Mouse (Mus musculus): ENCODE measurements around the gene Esr1. TPM values are rescaled to one million over a fixed set of nuclear protein-coding genes. Genes with fewer than 3 reads are reported as not detected.

Gene Esr1
- polyA plus RNA-seq (2014; fragmentation: Nextera tagmentation; extraction: Ambion mirVana): 0.04 and 0.12 TPM in 2 replicates

- Histone ChIP-seq H3K9ac (ENCODE audit: low read depth, low read length) (no peak within 1 kb of the TSS), H3K4me3 (ENCODE audit: low read depth, low read length) (no peak within 1 kb of the TSS), H3K4me2 (replicated peaks; ENCODE audit: low read depth, low read length) (no peak within 1 kb of the TSS), H3K4me1 (replicated peaks; ENCODE audit: control insufficient read depth, insufficient read depth, low read length) (no peaks in the 10 kb centered on the region), H3K27ac (ENCODE audit: low read depth, low read length) (no peak within 1 kb of the TSS), H3K9me3 (ENCODE audit: control insufficient read depth, low read length) (no peaks in the 10 kb centered on the region), H3K27me3 (ENCODE audit: control insufficient read depth, insufficient read depth, low read length) (no peaks in the 10 kb centered on the region), H3K36me3 (ENCODE audit: control insufficient read depth, insufficient read depth, low read length) (no peaks in the 10 kb centered on the region)
- no peak for ATAC-seq (ENCODE audit: low FRiP score)
- DNase-seq (ENCODE audit: low spot score): no peak
- WGBS: 56% methylated on average over 13 of the region's 13 CpGs
These were observed at the start of gene Esr1 for GRCm38 (mm10) chr10:4611386-4612155. Gene Esr1 (plus strand): TSS chr10:4611593.

GRCm38 (mm10) chr10:4565148-4565547 is 46.2 kb upstream of the Esr1 start:
- no peak for ATAC-seq (ENCODE audit: low FRiP score)
- no peak overlapping the region for H3K4me3 ChIP-seq (ENCODE audit: low read depth, low read length)
- 95% methylated on average over 1 of the region's 1 CpGs for WGBS

GRCm38 (mm10) chr10:4570778-4571177 is 40.6 kb upstream of the Esr1 start:
- H3K4me2 ChIP-seq (replicated peaks; ENCODE audit: low read depth, low read length): no peak overlapping the region
- DNase-seq (ENCODE audit: low spot score) (no peak), ATAC-seq (ENCODE audit: low FRiP score) (no peak)
- H3K4me1 ChIP-seq (replicated peaks; ENCODE audit: control insufficient read depth, insufficient read depth, low read length): no peaks in the 10 kb centered on the region
- 92% methylated on average over 4 of the region's 4 CpGs for WGBS
- no peak overlapping the region for H3K27ac ChIP-seq (ENCODE audit: low read depth, low read length)
- no peaks in the 10 kb centered on the region for H3K27me3 ChIP-seq (ENCODE audit: control insufficient read depth, insufficient read depth, low read length)
- no peaks in the 10 kb centered on the region for H3K36me3 ChIP-seq (ENCODE audit: control insufficient read depth, insufficient read depth, low read length)
- no peak overlapping the region for H3K9ac ChIP-seq (ENCODE audit: low read depth, low read length)
- H3K4me3 ChIP-seq (ENCODE audit: low read depth, low read length): no peak overlapping the region
- H3K9me3 ChIP-seq (ENCODE audit: control insufficient read depth, low read length): no peaks in the 10 kb centered on the region

More at GRCm38 (mm10) chr10:4565148-4565547, 46.2 kb upstream of the Esr1 start:
- Histone ChIP-seq H3K4me2 (replicated peaks; ENCODE audit: low read depth, low read length) (no peak overlapping the region), H3K4me1 (replicated peaks; ENCODE audit: control insufficient read depth, insufficient read depth, low read length) (no peaks in the 10 kb centered on the region), H3K27ac (ENCODE audit: low read depth, low read length) (no peak overlapping the region), H3K27me3 (ENCODE audit: control insufficient read depth, insufficient read depth, low read length) (no peaks in the 10 kb centered on the region), H3K9ac (ENCODE audit: low read depth, low read length) (no peak overlapping the region), H3K36me3 (ENCODE audit: control insufficient read depth, insufficient read depth, low read length) (no peaks in the 10 kb centered on the region), H3K9me3 (ENCODE audit: control insufficient read depth, low read length) (no peaks in the 10 kb centered on the region)
- DNase-seq (ENCODE audit: low spot score): no peak

GRCm38 (mm10) chr10:4571304-4571703 is 40.1 kb upstream of the Esr1 start:
- H3K4me1 ChIP-seq (replicated peaks; ENCODE audit: control insufficient read depth, insufficient read depth, low read length): no peaks in the 10 kb centered on the region
- WGBS: 73% methylated on average over 4 of the region's 4 CpGs
- H3K9me3 ChIP-seq (ENCODE audit: control insufficient read depth, low read length): no peaks in the 10 kb centered on the region
- H3K36me3 ChIP-seq (ENCODE audit: control insufficient read depth, insufficient read depth, low read length): no peaks in the 10 kb centered on the region
- no peak overlapping the region for H3K4me2 ChIP-seq (replicated peaks; ENCODE audit: low read depth, low read length)
- H3K27ac ChIP-seq (ENCODE audit: low read depth, low read length): no peak overlapping the region
- DNase-seq (ENCODE audit: low spot score) (no peak), ATAC-seq (ENCODE audit: low FRiP score) (no peak)
- no peak overlapping the region for H3K9ac ChIP-seq (ENCODE audit: low read depth, low read length)
- no peak overlapping the region for H3K4me3 ChIP-seq (ENCODE audit: low read depth, low read length)
- no peaks in the 10 kb centered on the region for H3K27me3 ChIP-seq (ENCODE audit: control insufficient read depth, insufficient read depth, low read length)

GRCm38 (mm10) chr10:4581905-4582304 is 29.5 kb upstream of the Esr1 start:
- WGBS: 81% methylated on average over 5 of the region's 5 CpGs
- H3K27ac ChIP-seq (ENCODE audit: low read depth, low read length): no peak overlapping the region
- H3K9ac ChIP-seq (ENCODE audit: low read depth, low read length): no peak overlapping the region
- no peaks in the 10 kb centered on the region for H3K27me3 ChIP-seq (ENCODE audit: control insufficient read depth, insufficient read depth, low read length)
- no peaks in the 10 kb centered on the region for H3K9me3 ChIP-seq (ENCODE audit: control insufficient read depth, low read length)
- no peaks in the 10 kb centered on the region for H3K4me1 ChIP-seq (replicated peaks; ENCODE audit: control insufficient read depth, insufficient read depth, low read length)
- H3K4me2 ChIP-seq (replicated peaks; ENCODE audit: low read depth, low read length): no peak overlapping the region
- H3K4me3 ChIP-seq (ENCODE audit: low read depth, low read length): no peak overlapping the region
- H3K36me3 ChIP-seq (ENCODE audit: control insufficient read depth, insufficient read depth, low read length): no peaks in the 10 kb centered on the region
- DNase-seq (ENCODE audit: low spot score): peak; percentile 55
- peak; percentile 72 for ATAC-seq (ENCODE audit: low FRiP score)

GRCm38 (mm10) chr10:4586691-4587090 is 24.7 kb upstream of the Esr1 start:
- Histone ChIP-seq H3K9ac (ENCODE audit: low read depth, low read length) (no peak overlapping the region), H3K9me3 (ENCODE audit: control insufficient read depth, low read length) (no peaks in the 10 kb centered on the region), H3K4me2 (replicated peaks; ENCODE audit: low read depth, low read length) (no peak overlapping the region), H3K4me3 (ENCODE audit: low read depth, low read length) (no peak overlapping the region), H3K27ac (ENCODE audit: low read depth, low read length) (no peak overlapping the region), H3K4me1 (replicated peaks; ENCODE audit: control insufficient read depth, insufficient read depth, low read length) (no peaks in the 10 kb centered on the region), H3K36me3 (ENCODE audit: control insufficient read depth, insufficient read depth, low read length) (no peaks in the 10 kb centered on the region), H3K27me3 (ENCODE audit: control insufficient read depth, insufficient read depth, low read length) (no peaks in the 10 kb centered on the region)
- DNase-seq (ENCODE audit: low spot score): no peak
- no peak for ATAC-seq (ENCODE audit: low FRiP score)
- WGBS: 82% methylated on average over 6 of the region's 6 CpGs

- Histone ChIP-seq H3K27ac (ENCODE audit: low read depth, low read length) (no peak overlapping the region), H3K4me3 (ENCODE audit: low read depth, low read length) (no peak overlapping the region), H3K4me1 (replicated peaks; ENCODE audit: control insufficient read depth, insufficient read depth, low read length) (no peaks in the 10 kb centered on the region), H3K27me3 (ENCODE audit: control insufficient read depth, insufficient read depth, low read length) (no peaks in the 10 kb centered on the region), H3K9ac (ENCODE audit: low read depth, low read length) (no peak overlapping the region), H3K4me2 (replicated peaks; ENCODE audit: low read depth, low read length) (no peak overlapping the region), H3K36me3 (ENCODE audit: control insufficient read depth, insufficient read depth, low read length) (no peaks in the 10 kb centered on the region), H3K9me3 (ENCODE audit: control insufficient read depth, low read length) (no peaks in the 10 kb centered on the region)
- ATAC-seq (ENCODE audit: low FRiP score): no peak
- 80% methylated on average over 4 of the region's 4 CpGs for WGBS
- no peak for DNase-seq (ENCODE audit: low spot score)
These were observed 21.8 kb upstream of the Esr1 start for GRCm38 (mm10) chr10:4589576-4589975.

- no peaks in the 10 kb centered on the region for H3K4me1 ChIP-seq (replicated peaks; ENCODE audit: control insufficient read depth, insufficient read depth, low read length)
- WGBS: 88% methylated on average over 8 of the region's 8 CpGs
These were observed 20.4 kb upstream of the Esr1 start for GRCm38 (mm10) chr10:4590956-4591355.

GRCm38 (mm10) chr10:4593828-4594227 is 17.6 kb upstream of the Esr1 start:
- Histone ChIP-seq H3K27me3 (ENCODE audit: control insufficient read depth, insufficient read depth, low read length) (no peaks in the 10 kb centered on the region), H3K4me2 (replicated peaks; ENCODE audit: low read depth, low read length) (no peak overlapping the region), H3K9ac (ENCODE audit: low read depth, low read length) (no peak overlapping the region), H3K4me1 (replicated peaks; ENCODE audit: control insufficient read depth, insufficient read depth, low read length) (no peaks in the 10 kb centered on the region), H3K4me3 (ENCODE audit: low read depth, low read length) (no peak overlapping the region), H3K9me3 (ENCODE audit: control insufficient read depth, low read length) (no peaks in the 10 kb centered on the region), H3K36me3 (ENCODE audit: control insufficient read depth, insufficient read depth, low read length) (no peaks in the 10 kb centered on the region), H3K27ac (ENCODE audit: low read depth, low read length) (no peak overlapping the region)
- DNase-seq (ENCODE audit: low spot score): peak; percentile 25
- ATAC-seq (ENCODE audit: low FRiP score): no peak
- WGBS: 72% methylated on average over 4 of the region's 4 CpGs

More at GRCm38 (mm10) chr10:4590956-4591355, 20.4 kb upstream of the Esr1 start:
- Histone ChIP-seq H3K4me2 (replicated peaks; ENCODE audit: low read depth, low read length) (no peak overlapping the region), H3K4me3 (ENCODE audit: low read depth, low read length) (no peak overlapping the region), H3K27me3 (ENCODE audit: control insufficient read depth, insufficient read depth, low read length) (no peaks in the 10 kb centered on the region), H3K27ac (ENCODE audit: low read depth, low read length) (no peak overlapping the region), H3K36me3 (ENCODE audit: control insufficient read depth, insufficient read depth, low read length) (no peaks in the 10 kb centered on the region), H3K9ac (ENCODE audit: low read depth, low read length) (no peak overlapping the region), H3K9me3 (ENCODE audit: control insufficient read depth, low read length) (no peaks in the 10 kb centered on the region)
- no peak for ATAC-seq (ENCODE audit: low FRiP score)
- no peak for DNase-seq (ENCODE audit: low spot score)
